Mouse (Mus musculus) liver, embryonic 14.5 days (tissue): ENCODE data around the gene Sertad3.

Experiments
- CTCF ChIP-seq: IDR thresholded peaks from 2 replicates; pipeline ENCODE4 v1.5.1; 2016; ENCODE audit warnings: antibody characterized with exemption, low read depth, control low read depth
- EP300 ChIP-seq: IDR thresholded peaks from 2 replicates; pipeline ENCODE4 v1.6.1; 2016; ENCODE audit warnings: antibody characterized with exemption, low read depth

GRCm38 (mm10) chr7:27483860-27484259 lies 10.3 kb downstream of the Sertad3 start:
- TF ChIP-seq CTCF (no peak), EP300 (no peak)
